Mouse (Mus musculus): ENCODE results near the gene Spc24. TPM values are rescaled to one million over a fixed set of nuclear protein-coding genes. Genes with fewer than 3 reads are reported as not detected.
A peak's percentile ranks its signal among the peaks of the same experiment; 100 is the strongest.

The Spc24 gene
- polyA plus RNA-seq, 1 experiment from 2014 or later: 89.8 TPM

- H3K4me2 ChIP-seq: peak overlapping the region; percentile 61
- no peaks in the 10 kb centered on the region for H3K27me3 ChIP-seq
- H3K4me1 ChIP-seq: peaks cover 39% of the 10 kb centered on the region
- peak; percentile 96 for ATAC-seq (ENCODE audit: insufficient number of reproducible peaks, low FRiP score, low TSS enrichment, low read depth)
- no peaks in the 10 kb centered on the region for H3K9me3 ChIP-seq
- H3K4me3 ChIP-seq: peak overlapping the region; percentile 58
- H3K9ac ChIP-seq: peak overlapping the region; percentile 37
- peak overlapping the region; percentile 96 for H3K27ac ChIP-seq
- WGBS: under 1% methylated on average over 18 of the region's 18 CpGs
- no peaks in the 10 kb centered on the region; the same call in 1 of the 2 replicates for H3K36me3 ChIP-seq
Observed at GRCm38 (mm10) chr9:21724147-21724536, 36.0 kb downstream of the Spc24 start.

- no peaks in the 10 kb centered on the region for H3K9me3 ChIP-seq
- H3K4me3 ChIP-seq: peak within 1 kb of the TSS; percentile 58
- H3K36me3 ChIP-seq: no peaks in the 10 kb centered on the region; the same call in 1 of the 2 replicates
- under 1% methylated on average over 47 of the region's 47 CpGs for WGBS
- H3K27me3 ChIP-seq: no peaks in the 10 kb centered on the region
- H3K9ac ChIP-seq: peak within 1 kb of the TSS; percentile 47
- H3K4me1 ChIP-seq: peaks cover 33% of the 10 kb centered on the region
- peak within 1 kb of the TSS; percentile 61 for H3K4me2 ChIP-seq
- ATAC-seq (ENCODE audit: insufficient number of reproducible peaks, low FRiP score, low TSS enrichment, low read depth): peak; percentile 83
- peak within 1 kb of the TSS; percentile 96 for H3K27ac ChIP-seq
Observed at GRCm38 (mm10) chr9:21723377-21724146, 36.5 kb downstream of the Spc24 start, which contains the start of gene Ldlr. Ldlr (plus strand) TSS chr9:21723483.

GRCm38 (mm10) chr9:21721036-21721435 lies 39.1 kb downstream of the Spc24 start:
- H3K9ac ChIP-seq: no peak overlapping the region
- no peak for ATAC-seq (ENCODE audit: insufficient number of reproducible peaks, low FRiP score, low TSS enrichment, low read depth)
- no peaks in the 10 kb centered on the region for H3K9me3 ChIP-seq
- WGBS: 45% methylated on average over 2 of the region's 2 CpGs
- no peaks in the 10 kb centered on the region for H3K27me3 ChIP-seq
- H3K27ac ChIP-seq: no peak overlapping the region
- no peaks in the 10 kb centered on the region for H3K36me3 ChIP-seq
- H3K4me2 ChIP-seq: no peak overlapping the region
- peaks cover 22% of the 10 kb centered on the region for H3K4me1 ChIP-seq
- no peak overlapping the region for H3K4me3 ChIP-seq

- ATAC-seq (ENCODE audit: insufficient number of reproducible peaks, low FRiP score, low TSS enrichment, low read depth): no peak
- Histone ChIP-seq H3K36me3 (no peaks in the 10 kb centered on the region), H3K27me3 (no peaks in the 10 kb centered on the region), H3K27ac (no peak overlapping the region), H3K9ac (no peak overlapping the region), H3K4me1 (0 out of 2 replicates have a peak, but pooled peaks cover 4% of the 10 kb centered on the region), H3K9me3 (no peaks in the 10 kb centered on the region), H3K4me3 (no peak overlapping the region), H3K4me2 (no peak overlapping the region)
- 89% methylated on average over 2 of the region's 2 CpGs for WGBS
Observed at GRCm38 (mm10) chr9:21717015-21717414, 43.1 kb downstream of the Spc24 start.

GRCm38 (mm10) chr9:21715298-21715697 lies 44.8 kb downstream of the Spc24 start:
- Histone ChIP-seq H3K36me3 (no peaks in the 10 kb centered on the region), H3K4me3 (no peak overlapping the region), H3K27me3 (no peaks in the 10 kb centered on the region), H3K9ac (no peak overlapping the region), H3K9me3 (no peaks in the 10 kb centered on the region), H3K4me2 (no peak overlapping the region), H3K27ac (no peak overlapping the region), H3K4me1 (no peaks in the 10 kb centered on the region)
- WGBS: 58% methylated on average over 4 of the region's 4 CpGs
- ATAC-seq (ENCODE audit: insufficient number of reproducible peaks, low FRiP score, low TSS enrichment, low read depth): no peak

GRCm38 (mm10) chr9:21709340-21709739 lies 50.8 kb downstream of the Spc24 start:
- Histone ChIP-seq H3K36me3 (peaks cover 39% of the 10 kb centered on the region), H3K4me3 (no peak overlapping the region), H3K4me1 (no peaks in the 10 kb centered on the region), H3K9ac (no peak overlapping the region), H3K9me3 (no peaks in the 10 kb centered on the region), H3K4me2 (no peak overlapping the region), H3K27me3 (no peaks in the 10 kb centered on the region), H3K27ac (no peak overlapping the region)
- no peak for ATAC-seq (ENCODE audit: insufficient number of reproducible peaks, low FRiP score, low TSS enrichment, low read depth)
- 96% methylated on average over 3 of the region's 3 CpGs for WGBS

- Histone ChIP-seq H3K4me2 (no peak overlapping the region), H3K9ac (no peak overlapping the region), H3K4me3 (no peak overlapping the region), H3K36me3 (peaks cover 66% of the 10 kb centered on the region), H3K27ac (no peak overlapping the region), H3K27me3 (no peaks in the 10 kb centered on the region), H3K4me1 (no peaks in the 10 kb centered on the region), H3K9me3 (no peaks in the 10 kb centered on the region)
- ATAC-seq (ENCODE audit: insufficient number of reproducible peaks, low FRiP score, low TSS enrichment, low read depth): no peak
- 83% methylated on average over 8 of the region's 8 CpGs for WGBS
Observed at GRCm38 (mm10) chr9:21706586-21707265, 53.4 kb downstream of the Spc24 start.

GRCm38 (mm10) chr9:21706085-21706484 lies 54.0 kb downstream of the Spc24 start:
- no peak for ATAC-seq (ENCODE audit: insufficient number of reproducible peaks, low FRiP score, low TSS enrichment, low read depth)
- Histone ChIP-seq H3K4me2 (no peak overlapping the region), H3K4me1 (no peaks in the 10 kb centered on the region), H3K9me3 (no peaks in the 10 kb centered on the region), H3K36me3 (peaks cover 72% of the 10 kb centered on the region), H3K9ac (no peak overlapping the region), H3K27ac (no peak overlapping the region), H3K4me3 (no peak overlapping the region), H3K27me3 (no peaks in the 10 kb centered on the region)
- WGBS: 88% methylated on average over 4 of the region's 4 CpGs

Small RNA genes lying within 50 kb of the gene (microRNA-seq; reads per million reads assigned to microRNA genes)
- 3.5 reads per million, percentile 10 among the genes with 10 or more reads in this experiment for gene Mir7083

Other genes starting within 250 kb of the Spc24 start
- gene AB124611, start 234.1 kb downstream of the Spc24 start, polyA plus RNA-seq (2015; fragmentation: Nextera tagmentation; extraction: Ambion mirVana): 3.5 and 3.6 TPM in 2 replicates
- 47.3 and 53.2 TPM in 2 replicates for gene Carm1, start 213.4 kb downstream of the Spc24 start, polyA plus RNA-seq (2015; fragmentation: Nextera tagmentation; extraction: Ambion mirVana)
- 28.3 and 31.4 TPM in 2 replicates for gene Timm29, start 167.6 kb downstream of the Spc24 start, polyA plus RNA-seq (2015; fragmentation: Nextera tagmentation; extraction: Ambion mirVana)
- gene Yipf2, start 167.5 kb downstream of the Spc24 start, polyA plus RNA-seq (2015; fragmentation: Nextera tagmentation; extraction: Ambion mirVana): 23.3 and 23.6 TPM in 2 replicates
- gene Smarca4, start 144.1 kb downstream of the Spc24 start, polyA plus RNA-seq (2015; fragmentation: Nextera tagmentation; extraction: Ambion mirVana): 65.4 and 68.7 TPM in 2 replicates
- gene Ldlr, start 36.8 kb downstream of the Spc24 start, polyA plus RNA-seq (2015; fragmentation: Nextera tagmentation; extraction: Ambion mirVana): 41.4 and 42.8 TPM in 2 replicates
- gene Kank2, start 38.4 kb upstream of the Spc24 start, polyA plus RNA-seq (2015; fragmentation: Nextera tagmentation; extraction: Ambion mirVana): 20.9 and 22.7 TPM in 2 replicates
- gene Angptl8, start 75.2 kb upstream of the Spc24 start, polyA plus RNA-seq (2015; fragmentation: Nextera tagmentation; extraction: Ambion mirVana): 0.64 and 0.70 TPM in 2 replicates
- 38.1 and 41.0 TPM in 2 replicates for gene Dock6, start 92.3 kb upstream of the Spc24 start, polyA plus RNA-seq (2015; fragmentation: Nextera tagmentation; extraction: Ambion mirVana)
- 57.3 and 57.7 TPM in 2 replicates for gene Rab3d, start 157.9 kb upstream of the Spc24 start, polyA plus RNA-seq (2015; fragmentation: Nextera tagmentation; extraction: Ambion mirVana)
- gene Ccdc159, start 167.2 kb upstream of the Spc24 start, polyA plus RNA-seq (2015; fragmentation: Nextera tagmentation; extraction: Ambion mirVana): 3.2 and 4.1 TPM in 2 replicates
- gene Tmem205, start 167.3 kb upstream of the Spc24 start, polyA plus RNA-seq (2015; fragmentation: Nextera tagmentation; extraction: Ambion mirVana): 53.4 and 56.0 TPM in 2 replicates
- 8.4 and 8.7 TPM in 2 replicates for gene Plppr2, start 176.7 kb upstream of the Spc24 start, polyA plus RNA-seq (2015; fragmentation: Nextera tagmentation; extraction: Ambion mirVana)
- gene Swsap1, start 195.5 kb upstream of the Spc24 start, polyA plus RNA-seq (2015; fragmentation: Nextera tagmentation; extraction: Ambion mirVana): 7.0 and 9.2 TPM in 2 replicates
- gene Epor, start 203.2 kb upstream of the Spc24 start, polyA plus RNA-seq (2015; fragmentation: Nextera tagmentation; extraction: Ambion mirVana): 6.0 and 6.4 TPM in 2 replicates
- 0.70 and 0.87 TPM in 2 replicates for gene Rgl3, start 229.1 kb upstream of the Spc24 start, polyA plus RNA-seq (2015; fragmentation: Nextera tagmentation; extraction: Ambion mirVana)
- gene Ccdc151, start 242.3 kb upstream of the Spc24 start, polyA plus RNA-seq (2015; fragmentation: Nextera tagmentation; extraction: Ambion mirVana): 0.58 and 0.65 TPM in 2 replicates
- gene Prkcsh, start 242.5 kb upstream of the Spc24 start, polyA plus RNA-seq (2015; fragmentation: Nextera tagmentation; extraction: Ambion mirVana): 111 and 117 TPM in 2 replicates

Data from limb, embryonic 15.5 days (tissue).